Mouse (Mus musculus): ENCODE measurements around the gene Trpm1.

Gene Trpm1

GRCm38 (mm10) chr7:64234310-64234820 lies 80.7 kb downstream of the Trpm1 start:
- no peak for DNase-seq (ENCODE audit: low spot score)

GRCm38 (mm10) chr7:64236521-64236920 lies 82.9 kb downstream of the Trpm1 start:
- no peak for DNase-seq (ENCODE audit: low spot score)

GRCm38 (mm10) chr7:64237747-64238146 lies 84.1 kb downstream of the Trpm1 start:
- DNase-seq (ENCODE audit: low spot score), result no peak

GRCm38 (mm10) chr7:64238410-64239086 lies 84.9 kb downstream of the Trpm1 start:
- DNase-seq (ENCODE audit: low spot score), result no peak

GRCm38 (mm10) chr7:64239138-64239805 lies 85.6 kb downstream of the Trpm1 start:
- no peak for DNase-seq (ENCODE audit: low spot score)

- no peak for DNase-seq (ENCODE audit: low spot score)
Observed at GRCm38 (mm10) chr7:64239806-64240315, 86.2 kb downstream of the Trpm1 start.

- no peak for DNase-seq (ENCODE audit: low spot score)
Observed at GRCm38 (mm10) chr7:64242424-64242823, 88.8 kb downstream of the Trpm1 start.

- DNase-seq (ENCODE audit: low spot score), result no peak
Observed at GRCm38 (mm10) chr7:64244371-64244770, 90.7 kb downstream of the Trpm1 start.

GRCm38 (mm10) chr7:64246713-64247112 lies 93.1 kb downstream of the Trpm1 start:
- DNase-seq (ENCODE audit: low spot score), result no peak

- no peak for DNase-seq (ENCODE audit: low spot score)
Observed at GRCm38 (mm10) chr7:64248352-64248751, 94.7 kb downstream of the Trpm1 start.

GRCm38 (mm10) chr7:64249715-64250114 lies 96.1 kb downstream of the Trpm1 start:
- DNase-seq (ENCODE audit: low spot score), result no peak

- no peak for DNase-seq (ENCODE audit: low spot score)
Observed at GRCm38 (mm10) chr7:64250417-64250816, 96.8 kb downstream of the Trpm1 start.

GRCm38 (mm10) chr7:64253736-64254135 lies 100.1 kb downstream of the Trpm1 start:
- no peak for DNase-seq (ENCODE audit: low spot score)

GRCm38 (mm10) chr7:64265502-64266279 lies 112.1 kb downstream of the Trpm1 start:
- DNase-seq (ENCODE audit: low spot score), result no peak

GRCm38 (mm10) chr7:64266587-64266986 lies 113.0 kb downstream of the Trpm1 start:
- DNase-seq (ENCODE audit: low spot score), result no peak

GRCm38 (mm10) chr7:64271926-64272325 lies 118.3 kb downstream of the Trpm1 start:
- no peak for DNase-seq (ENCODE audit: low spot score)

- no peak for DNase-seq (ENCODE audit: low spot score)
Observed at GRCm38 (mm10) chr7:64275518-64275917, 121.9 kb downstream of the Trpm1 start.

- no peak for DNase-seq (ENCODE audit: low spot score)
Observed at GRCm38 (mm10) chr7:64276921-64277320, 123.3 kb downstream of the Trpm1 start.

GRCm38 (mm10) chr7:64278526-64278925 lies 124.9 kb downstream of the Trpm1 start:
- no peak for DNase-seq (ENCODE audit: low spot score)

- DNase-seq (ENCODE audit: low spot score), result no peak
Observed at GRCm38 (mm10) chr7:64279548-64279947, 125.9 kb downstream of the Trpm1 start.

GRCm38 (mm10) chr7:64286566-64286965 lies 132.9 kb downstream of the Trpm1 start:
- DNase-seq (ENCODE audit: low spot score), result no peak

- DNase-seq (ENCODE audit: low spot score), result peak; percentile 99
Observed at GRCm38 (mm10) chr7:64287414-64288091, 133.9 kb downstream of the Trpm1 start, which contains the start of gene Mtmr10. Gene Mtmr10, plus strand, starts transcription at chr7:64287653.

All from testis, postnatal 10 days (tissue).